Mouse (Mus musculus): ENCODE results near the gene Adgrb3.

Adgrb3 gene

GRCm38 (mm10) chr1:25250562-25250961, 578.9 kb downstream of the Adgrb3 start:
- DNase-seq (ENCODE audit: low read depth), result no peak

GRCm38 (mm10) chr1:25242436-25242835, 587.1 kb downstream of the Adgrb3 start:
- no peak for DNase-seq (ENCODE audit: low read depth)

GRCm38 (mm10) chr1:25229245-25229750, 600.2 kb downstream of the Adgrb3 start:
- no peak for DNase-seq (ENCODE audit: low read depth)

- DNase-seq (ENCODE audit: low read depth), result peak; percentile 17
Observed at GRCm38 (mm10) chr1:25228381-25229244, 600.9 kb downstream of the Adgrb3 start.

GRCm38 (mm10) chr1:25227880-25228279, 601.6 kb downstream of the Adgrb3 start:
- no peak for DNase-seq (ENCODE audit: low read depth)

- DNase-seq (ENCODE audit: low read depth), result no peak
Observed at GRCm38 (mm10) chr1:25204636-25205035, 624.9 kb downstream of the Adgrb3 start.

GRCm38 (mm10) chr1:25199392-25199791, 630.1 kb downstream of the Adgrb3 start:
- no peak for DNase-seq (ENCODE audit: low read depth)

- DNase-seq (ENCODE audit: low read depth), result no peak
Observed at GRCm38 (mm10) chr1:25191986-25192385, 637.5 kb downstream of the Adgrb3 start.

- no peak for DNase-seq (ENCODE audit: low read depth)
Observed at GRCm38 (mm10) chr1:25189261-25189660, 640.2 kb downstream of the Adgrb3 start.

- no peak for DNase-seq (ENCODE audit: low read depth)
Observed at GRCm38 (mm10) chr1:25185909-25186308, 643.6 kb downstream of the Adgrb3 start.

GRCm38 (mm10) chr1:25181881-25182280, 647.6 kb downstream of the Adgrb3 start:
- DNase-seq (ENCODE audit: low read depth), result no peak

GRCm38 (mm10) chr1:25180615-25181014, 648.9 kb downstream of the Adgrb3 start:
- DNase-seq (ENCODE audit: low read depth), result no peak

GRCm38 (mm10) chr1:25179860-25180582, 649.5 kb downstream of the Adgrb3 start:
- DNase-seq (ENCODE audit: low read depth), result no peak

GRCm38 (mm10) chr1:25178347-25179130, 651.0 kb downstream of the Adgrb3 start:
- no peak for DNase-seq (ENCODE audit: low read depth)

GRCm38 (mm10) chr1:25167120-25167519, 662.4 kb downstream of the Adgrb3 start:
- DNase-seq (ENCODE audit: low read depth), result no peak

GRCm38 (mm10) chr1:25166036-25166796, 663.3 kb downstream of the Adgrb3 start:
- DNase-seq (ENCODE audit: low read depth), result no peak

GRCm38 (mm10) chr1:25163561-25163960, 665.9 kb downstream of the Adgrb3 start:
- DNase-seq (ENCODE audit: low read depth), result no peak

- no peak for DNase-seq (ENCODE audit: low read depth)
Observed at GRCm38 (mm10) chr1:25146206-25146605, 683.3 kb downstream of the Adgrb3 start.

- no peak for DNase-seq (ENCODE audit: low read depth)
Observed at GRCm38 (mm10) chr1:25132150-25132824, 697.2 kb downstream of the Adgrb3 start.

- DNase-seq (ENCODE audit: low read depth), result no peak
Observed at GRCm38 (mm10) chr1:25115512-25115911, 714.0 kb downstream of the Adgrb3 start.
